8 mouse cellular contexts compared by ENCODE assay signal in genomic region chr3:30792737-30793402, GRCm38 (mm10). TPM values are rescaled to one million over a fixed set of nuclear protein-coding genes. Genes with fewer than 3 reads are reported as not detected.
A peak's percentile ranks its signal among the peaks of the same experiment; 100 is the strongest.
DNase-seq lines count a peak whose midpoint lies in the region; ATAC-seq and TF ChIP-seq lines count a peak whose summit lies in the region.

Gene Sec62 (plus strand): TSS chr3:30792875.

- H3K79me2 ChIP-seq in C2C12 (ENCODE audit: control insufficient read depth, insufficient read depth), result peaks cover 48% of the 10 kb centered on the region

- peak within 1 kb of the TSS; percentile 96 for H3K9ac ChIP-seq in heart, embryonic 12.5 days
- peak within 1 kb of the TSS; percentile 99 for H3K9ac ChIP-seq in kidney, postnatal 0 days (ENCODE audit: low read depth, low read length)
- peak within 1 kb of the TSS; percentile 97 for H3K9ac ChIP-seq in liver, embryonic 11.5 days (ENCODE audit: low read depth, low read length)
- peak within 1 kb of the TSS; percentile 96 for H3K9ac ChIP-seq in stomach, embryonic 14.5 days (replicated peaks; ENCODE audit: low read depth, low read length)

- peak; percentile 85 for TF ChIP-seq POLR2A in brain, embryonic 14.5 days (IDR thresholded peaks at IDR 0.05; ENCODE audit: borderline replicate concordance, extremely low read depth, insufficient read depth, insufficient read length, poor library complexity, severe bottlenecking)

- TF ChIP-seq CTCF in C2C12 (IDR thresholded peaks at IDR 0.05; ENCODE audit: control insufficient read depth, insufficient read depth, insufficient read length), result no peak
- no peak for TF ChIP-seq CTCF in brain, embryonic 14.5 days (IDR thresholded peaks at IDR 0.05; ENCODE audit: borderline replicate concordance, extremely low read depth, insufficient read depth, insufficient read length)
- TF ChIP-seq CTCF in kidney, postnatal 0 days (IDR thresholded peaks at IDR 0.05; ENCODE audit: low read depth), result peak; percentile 16; the same call in 1 of the 2 replicates

- no peaks in the 10 kb centered on the region for H3K36me3 ChIP-seq in C2C12 (ENCODE audit: control insufficient read depth, insufficient read depth)
- peaks cover 22% of the 10 kb centered on the region for H3K36me3 ChIP-seq in erythroblast, embryonic 14.5 days (ENCODE audit: control insufficient read depth)
- H3K36me3 ChIP-seq in heart, embryonic 12.5 days, result no peaks in the 10 kb centered on the region
- no peaks in the 10 kb centered on the region for H3K36me3 ChIP-seq in kidney, postnatal 0 days (ENCODE audit: insufficient read depth, low read length)
- H3K36me3 ChIP-seq in liver, embryonic 11.5 days (ENCODE audit: control insufficient read depth, insufficient read depth, low read length), result no peaks in the 10 kb centered on the region
- H3K36me3 ChIP-seq in stomach, embryonic 14.5 days (ENCODE audit: control insufficient read depth, insufficient read depth, low read length), result no peaks in the 10 kb centered on the region

- H3K79me3 ChIP-seq in C2C12 (ENCODE audit: low read depth), result peaks cover 44% of the 10 kb centered on the region

- WGBS in heart, embryonic 12.5 days, result under 1% methylated on average over 61 of the region's 62 CpGs
- WGBS in kidney, postnatal 0 days, result under 1% methylated on average over 61 of the region's 62 CpGs
- WGBS in liver, embryonic 11.5 days, result under 1% methylated on average over 62 of the region's 62 CpGs
- WGBS in stomach, embryonic 14.5 days, result under 1% methylated on average over 62 of the region's 62 CpGs

- H3K4me1 ChIP-seq in erythroblast, embryonic 14.5 days (ENCODE audit: control insufficient read depth), result peaks cover 39% of the 10 kb centered on the region
- H3K4me1 ChIP-seq in heart, embryonic 12.5 days (replicated peaks), result peaks cover 3% of the 10 kb centered on the region; the same call in 1 of the 2 replicates
- H3K4me1 ChIP-seq in kidney, postnatal 0 days (replicated peaks; ENCODE audit: insufficient read depth, low read length), result no peaks in the 10 kb centered on the region
- no peaks in the 10 kb centered on the region; the same call in 1 of the 2 replicates for H3K4me1 ChIP-seq in liver, embryonic 11.5 days (replicated peaks; ENCODE audit: control insufficient read depth, insufficient read depth, low read length)
- H3K4me1 ChIP-seq in stomach, embryonic 14.5 days (ENCODE audit: control insufficient read depth, insufficient read depth, low read length), result no peaks in the 10 kb centered on the region

- no peaks in the 10 kb centered on the region for H3K9me3 ChIP-seq in erythroblast, embryonic 14.5 days (ENCODE audit: control insufficient read depth, low read length)
- H3K9me3 ChIP-seq in heart, embryonic 12.5 days (replicated peaks), result no peaks in the 10 kb centered on the region
- H3K9me3 ChIP-seq in kidney, postnatal 0 days (replicated peaks; ENCODE audit: low read length), result no peaks in the 10 kb centered on the region
- H3K9me3 ChIP-seq in liver, embryonic 11.5 days (ENCODE audit: control insufficient read depth, low read length), result no peaks in the 10 kb centered on the region
- no peaks in the 10 kb centered on the region for H3K9me3 ChIP-seq in stomach, embryonic 14.5 days (ENCODE audit: control insufficient read depth, low read depth, low read length)

- ATAC-seq in heart, embryonic 12.5 days (ENCODE audit: insufficient number of reproducible peaks, low FRiP score), result peak; percentile 95
- peak; percentile 97 for ATAC-seq in kidney, postnatal 0 days (replicated peaks; ENCODE audit: low FRiP score, low read depth)
- peak; percentile 94 for ATAC-seq in liver, embryonic 11.5 days (replicated peaks; ENCODE audit: low FRiP score)
- ATAC-seq in stomach, embryonic 14.5 days (ENCODE audit: insufficient number of reproducible peaks, insufficient read depth, low FRiP score, low read depth), result peak; percentile 96

- peak within 1 kb of the TSS; percentile 75 for H3K4me2 ChIP-seq in heart, embryonic 12.5 days
- peak within 1 kb of the TSS; percentile 67 for H3K4me2 ChIP-seq in kidney, postnatal 0 days (ENCODE audit: low read length)
- peak within 1 kb of the TSS; percentile 71 for H3K4me2 ChIP-seq in liver, embryonic 11.5 days
- H3K4me2 ChIP-seq in stomach, embryonic 14.5 days (replicated peaks; ENCODE audit: low read depth, low read length), result peak within 1 kb of the TSS; percentile 79

- peak within 1 kb of the TSS; percentile 66 for H3K4me3 ChIP-seq in C2C12 (ENCODE audit: insufficient read depth, poor library complexity, severe bottlenecking)
- peak within 1 kb of the TSS; percentile 97 for H3K4me3 ChIP-seq in erythroblast, embryonic 14.5 days (replicated peaks)
- peak within 1 kb of the TSS; percentile 91 for H3K4me3 ChIP-seq in heart, embryonic 12.5 days
- H3K4me3 ChIP-seq in kidney, postnatal 0 days (replicated peaks; ENCODE audit: low read depth, low read length), result peak within 1 kb of the TSS; percentile 96
- peak within 1 kb of the TSS; percentile 98 for H3K4me3 ChIP-seq in liver, embryonic 11.5 days (ENCODE audit: low read depth, low read length)
- H3K4me3 ChIP-seq in stomach, embryonic 14.5 days (ENCODE audit: low read depth, low read length), result peak within 1 kb of the TSS; percentile 98

- peak within 1 kb of the TSS; percentile 89 for H3ac ChIP-seq in C2C12 (ENCODE audit: control insufficient read depth, insufficient read length, low read depth)

- peak within 1 kb of the TSS; percentile 89 for H3K27ac ChIP-seq in heart, embryonic 12.5 days (ENCODE audit: poor library complexity, severe bottlenecking)
- peak within 1 kb of the TSS; percentile 94 for H3K27ac ChIP-seq in kidney, postnatal 0 days
- H3K27ac ChIP-seq in liver, embryonic 11.5 days (ENCODE audit: low read depth, low read length), result peak within 1 kb of the TSS; percentile 92
- H3K27ac ChIP-seq in stomach, embryonic 14.5 days (ENCODE audit: low read length), result peak within 1 kb of the TSS; percentile 94

- DNase-seq in brain, embryonic 14.5 days (ENCODE audit: low read depth), result peak; percentile 97
- peak; percentile 94 for DNase-seq in kidney, postnatal 0 days (ENCODE audit: low spot score)
- DNase-seq in liver, embryonic 11.5 days (ENCODE audit: low spot score), result peak; percentile 94
- peak; percentile 97 for DNase-seq in naive thymus-derived CD4-positive, alpha-beta T cell, adult 2 months (ENCODE audit: low read depth)

- no peaks in the 10 kb centered on the region for H3K27me3 ChIP-seq in C2C12 (ENCODE audit: control insufficient read depth, insufficient read depth, insufficient read length)
- H3K27me3 ChIP-seq in erythroblast, embryonic 14.5 days (ENCODE audit: control insufficient read depth), result peaks cover 33% of the 10 kb centered on the region
- H3K27me3 ChIP-seq in heart, embryonic 12.5 days (replicated peaks), result no peaks in the 10 kb centered on the region
- no peaks in the 10 kb centered on the region for H3K27me3 ChIP-seq in kidney, postnatal 0 days (ENCODE audit: insufficient read depth, low read length)
- H3K27me3 ChIP-seq in liver, embryonic 11.5 days (replicated peaks; ENCODE audit: control insufficient read depth, insufficient read depth, low read length), result no peaks in the 10 kb centered on the region
- H3K27me3 ChIP-seq in stomach, embryonic 14.5 days (ENCODE audit: control insufficient read depth, insufficient read depth, low read length), result no peaks in the 10 kb centered on the region

TF ChIP-seq in C2C12, 6 proteins besides CTCF, POLR2A, EP300 and RAD21:
- no peak for TF ChIP-seq FOSL1 (IDR thresholded peaks at IDR 0.05; ENCODE audit: insufficient read depth, low read length, poor library complexity, severe bottlenecking)
- TF ChIP-seq CEBPB (IDR thresholded peaks at IDR 0.05; ENCODE audit: low read depth), result no peak
- no peak for TF ChIP-seq MYOD1 (IDR thresholded peaks at IDR 0.05; ENCODE audit: control insufficient read depth, insufficient read length, low read depth)
- TF ChIP-seq USF1 (IDR thresholded peaks at IDR 0.05; ENCODE audit: low read depth), result peak; percentile 94
- no peak for TF ChIP-seq MAX (IDR thresholded peaks at IDR 0.05)
- no peak for TF ChIP-seq MYOG (IDR thresholded peaks at IDR 0.05; ENCODE audit: control insufficient read depth, extremely low read depth, insufficient read length)
TF ChIP-seq in C2C12: peak in this region for 1.

RNA-seq across cellular contexts. Expression of gene Sec62, which starts in this region (rescaled TPM):
- polyA plus RNA-seq in C2C12 (2012; fragmentation: generic; extraction: Trizol), result 13.0 TPM
- 44.1 and 51.0 TPM in 2 replicates for polyA plus RNA-seq in brain, embryonic 14.5 days (2012; rRNA removed)
- 9.4 and 10.1 TPM in 2 replicates for polyA plus RNA-seq in erythroblast, embryonic 14.5 days (2012)
- 76.7 and 78.7 TPM in 2 replicates for polyA plus RNA-seq in heart, embryonic 12.5 days (2016; fragmentation: Nextera tagmentation; extraction: Ambion mirVana)
- polyA plus RNA-seq in kidney, postnatal 0 days (2015; fragmentation: Nextera tagmentation; extraction: Ambion mirVana), result 178 and 188 TPM in 2 replicates
- polyA plus RNA-seq in liver, embryonic 11.5 days (2014; fragmentation: Nextera tagmentation; extraction: Ambion mirVana), result 64.8 and 73.5 TPM in 2 replicates
- 101 and 106 TPM in 2 replicates for polyA plus RNA-seq in stomach, embryonic 14.5 days (2014; fragmentation: Nextera tagmentation; extraction: Ambion mirVana)

Comparison
In these comparisons a context has a peak if more than half of its experiments do, and no peak if none do; other contexts are left out.
1. Peak in every context shown above with its lines: DNase-seq, ATAC-seq, H3K4me3 ChIP-seq and H3K27ac ChIP-seq.